Mouse (Mus musculus): Measurements from ENCODE around the gene Fbxl15. TPM values are rescaled to one million over a fixed set of nuclear protein-coding genes. Genes with fewer than 3 reads are reported as not detected.

Gene Fbxl15
- polyA plus RNA-seq, 1 experiment from 2014 or later = 16.4 TPM

DNA sequence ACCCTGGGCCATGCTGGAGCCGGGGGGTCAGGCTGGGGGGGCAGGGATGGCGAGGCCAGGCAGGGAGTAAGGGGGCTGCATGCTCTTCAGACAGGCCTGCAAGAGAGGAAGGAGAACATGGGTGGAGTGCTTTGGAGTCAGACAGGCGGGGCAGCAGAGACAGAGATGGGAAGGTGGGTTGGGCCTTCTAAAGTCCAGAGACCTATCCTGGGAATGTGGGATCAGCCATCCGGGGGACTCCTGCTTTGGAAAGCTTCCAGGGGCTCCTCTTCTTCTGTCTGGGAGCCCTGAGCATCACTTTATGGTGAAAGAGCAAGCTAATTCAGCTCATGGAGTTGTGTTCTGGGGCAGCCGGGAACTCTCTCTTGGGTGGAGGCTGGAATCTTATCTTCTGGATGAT, 3.1 kb upstream of the Fbxl15 start:
- no peak for ATAC-seq (ENCODE audit: insufficient number of reproducible peaks, low FRiP score, low TSS enrichment, low read depth)
- Histone ChIP-seq H3K27me3 (peaks cover 76% of the 10 kb centered on the region), H3K4me1 (peaks cover 47% of the 10 kb centered on the region), H3K27ac (replicated peaks) (no peak overlapping the region), H3K36me3 (no peaks in the 10 kb centered on the region), H3K9ac (no peak overlapping the region), H3K4me3 (replicated peaks) (no peak overlapping the region), H3K4me2 (replicated peaks) (no peak overlapping the region), H3K9me3 (replicated peaks) (no peaks in the 10 kb centered on the region)
- 66% methylated on average over 5 of the region's 5 CpGs for WGBS

DNA sequence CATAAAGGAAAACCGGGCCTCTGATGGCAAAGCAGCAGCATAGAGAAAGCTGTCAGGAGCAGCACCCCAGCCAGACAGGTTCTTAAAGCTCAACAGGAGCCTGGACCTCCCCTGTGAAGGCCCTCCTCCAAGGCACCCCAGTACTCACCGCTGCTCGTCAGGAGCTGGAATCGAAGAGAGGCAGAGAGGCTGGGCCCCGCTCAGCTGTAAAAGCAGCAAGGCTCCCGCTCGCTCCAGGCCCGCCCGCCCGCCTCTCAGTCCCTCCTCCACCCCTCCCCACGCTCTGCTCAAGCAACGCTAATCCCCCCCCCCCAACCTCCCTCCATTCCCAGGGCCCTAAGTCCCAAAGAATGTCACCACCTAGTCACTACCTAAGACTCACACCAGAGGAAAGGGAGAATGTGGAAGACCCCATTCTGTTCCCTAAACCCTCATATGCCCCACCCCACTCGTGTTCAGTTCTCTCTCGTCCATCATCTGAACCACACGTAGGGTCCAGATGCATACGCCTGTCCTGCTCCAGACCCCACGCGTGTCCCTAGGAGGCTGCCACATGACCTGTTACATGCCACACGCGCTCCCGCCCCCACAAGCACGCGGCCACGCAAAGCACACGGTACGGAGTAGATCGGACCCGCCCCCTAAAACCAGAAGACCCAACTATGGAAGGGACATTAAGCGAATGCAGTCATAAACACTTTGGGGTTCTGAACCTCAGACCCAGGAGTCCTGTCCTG, 1.8 kb upstream of the Fbxl15 start:
- Histone ChIP-seq H3K27ac (replicated peaks) (no peak overlapping the region), H3K27me3 (peaks cover 64% of the 10 kb centered on the region), H3K4me1 (peaks cover 50% of the 10 kb centered on the region), H3K9ac (no peak overlapping the region), H3K36me3 (peaks cover 9% of the 10 kb centered on the region), H3K4me3 (replicated peaks) (peak overlapping the region; percentile 78; the same call in 1 of the 2 replicates), H3K9me3 (replicated peaks) (no peaks in the 10 kb centered on the region), H3K4me2 (replicated peaks) (peak overlapping the region; percentile 100)
- no peak for ATAC-seq (ENCODE audit: insufficient number of reproducible peaks, low FRiP score, low TSS enrichment, low read depth)
- WGBS = 4% methylated on average over 28 of the region's 29 CpGs

DNA sequence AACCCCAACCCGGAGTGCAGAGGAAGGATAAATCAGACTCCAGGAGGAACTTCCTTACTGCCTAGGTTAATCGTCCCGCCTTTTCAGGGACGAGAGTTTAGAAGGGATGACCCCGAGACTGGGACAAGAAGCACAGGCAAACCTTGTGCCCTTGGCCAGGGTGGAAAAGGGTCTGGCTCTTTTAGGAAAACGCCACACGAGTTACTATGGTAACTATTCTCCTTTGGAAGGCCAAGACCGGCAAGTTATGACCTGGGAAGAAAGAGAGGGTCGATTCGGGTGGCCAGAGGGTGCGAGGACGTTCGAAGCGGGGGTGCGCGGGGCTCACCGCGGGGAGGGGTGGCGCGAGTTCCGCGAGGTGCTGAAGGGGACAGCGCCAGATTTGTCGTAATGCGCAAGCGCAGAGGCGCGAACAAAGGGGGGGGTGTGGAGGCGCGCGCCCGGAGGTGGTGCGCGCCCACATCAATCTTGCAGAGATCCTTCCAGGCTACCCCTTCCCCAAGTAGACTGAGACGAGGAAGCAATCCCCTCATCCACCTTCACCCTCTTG, 1.2 kb upstream of the Fbxl15 start, which contains the start of gene Psd:
Gene Psd, minus strand, starts transcription at position 401 of the 550 bp plus-strand sequence.
- under 1% methylated on average over 35 of the region's 35 CpGs for WGBS
- Histone ChIP-seq H3K27ac (replicated peaks) (peak within 1 kb of the TSS; percentile 92), H3K9me3 (replicated peaks) (no peaks in the 10 kb centered on the region), H3K27me3 (peaks cover 58% of the 10 kb centered on the region), H3K4me3 (replicated peaks) (peak within 1 kb of the TSS; percentile 78), H3K4me2 (replicated peaks) (peak within 1 kb of the TSS; percentile 100), H3K36me3 (peaks cover 13% of the 10 kb centered on the region), H3K9ac (peak within 1 kb of the TSS; percentile 47), H3K4me1 (peaks cover 45% of the 10 kb centered on the region)
- ATAC-seq (ENCODE audit: insufficient number of reproducible peaks, low FRiP score, low TSS enrichment, low read depth) = no peak

DNA sequence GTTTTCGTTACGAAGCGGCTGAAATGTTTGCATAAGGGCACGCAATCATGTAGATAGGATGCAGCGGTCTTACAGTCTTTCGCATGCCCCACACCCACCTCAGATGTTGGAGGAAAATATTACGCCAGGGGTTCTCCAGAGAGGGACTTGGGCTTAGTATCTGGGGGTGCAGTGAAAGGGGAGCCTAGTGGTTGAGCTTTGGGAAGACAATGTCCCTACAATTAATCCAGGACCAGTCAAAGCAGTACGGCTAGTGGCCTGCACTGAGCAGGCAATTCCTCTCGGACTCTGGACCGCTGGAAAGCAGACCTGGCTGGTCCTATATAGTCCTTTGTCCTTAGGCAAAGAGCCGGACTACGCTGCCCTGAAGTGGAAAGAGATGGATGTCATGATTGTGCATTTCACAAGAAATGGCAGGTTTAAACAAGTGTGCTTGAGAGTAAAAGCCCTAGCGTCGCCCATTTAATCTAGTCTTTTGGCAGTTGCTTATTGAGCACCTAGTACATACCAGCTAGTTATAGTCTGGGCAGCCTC, 386 bp upstream of the Fbxl15 start:
- peak overlapping the region; percentile 47; the same call in 1 of the 2 replicates for H3K9ac ChIP-seq

DNA sequence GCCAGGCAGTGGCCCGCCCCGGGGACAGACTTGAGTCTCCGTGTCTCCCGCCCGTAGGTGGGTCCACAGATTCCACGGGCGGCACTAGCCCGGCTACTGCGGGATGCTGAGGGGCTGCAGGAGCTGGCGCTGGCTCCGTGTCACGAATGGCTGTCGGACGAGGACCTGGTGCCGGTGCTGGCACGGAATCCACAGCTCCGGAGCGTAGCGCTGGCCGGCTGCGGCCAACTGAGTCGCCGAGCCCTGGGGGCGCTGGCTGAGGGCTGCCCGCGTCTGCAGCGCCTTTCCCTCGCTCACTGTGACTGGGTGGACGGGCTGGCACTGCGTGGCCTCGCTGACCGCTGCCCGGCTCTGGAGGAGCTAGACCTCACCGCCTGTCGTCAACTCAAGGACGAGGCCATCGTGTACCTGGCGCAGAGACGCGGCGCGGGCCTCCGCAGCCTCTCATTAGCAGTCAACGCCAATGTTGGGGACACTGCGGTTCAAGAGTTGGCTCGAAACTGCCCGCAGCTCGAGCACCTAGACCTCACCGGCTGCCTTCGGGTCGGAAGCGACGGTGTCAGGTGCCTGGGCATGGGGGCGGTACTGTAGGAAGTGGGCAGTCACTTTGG, 1.2 kb downstream of the Fbxl15 start:
- Histone ChIP-seq H3K9me3 (replicated peaks) (no peaks in the 10 kb centered on the region), H3K9ac (peak overlapping the region; percentile 47), H3K4me3 (replicated peaks) (peak overlapping the region; percentile 78), H3K27ac (replicated peaks) (peak overlapping the region; percentile 92), H3K36me3 (peaks cover 13% of the 10 kb centered on the region), H3K27me3 (peaks cover 35% of the 10 kb centered on the region), H3K4me2 (replicated peaks) (peak overlapping the region; percentile 100), H3K4me1 (peaks cover 38% of the 10 kb centered on the region)
- WGBS = 1% methylated on average over 54 of the region's 54 CpGs
- ATAC-seq (ENCODE audit: insufficient number of reproducible peaks, low FRiP score, low TSS enrichment, low read depth) = no peak

More for the DNA sequence above, 386 bp upstream of the Fbxl15 start:
- Histone ChIP-seq H3K4me3 (replicated peaks) (peak overlapping the region; percentile 78), H3K4me2 (replicated peaks) (peak overlapping the region; percentile 100), H3K36me3 (peaks cover 13% of the 10 kb centered on the region), H3K27ac (replicated peaks) (peak overlapping the region; percentile 92), H3K9me3 (replicated peaks) (no peaks in the 10 kb centered on the region), H3K27me3 (peaks cover 51% of the 10 kb centered on the region), H3K4me1 (peaks cover 38% of the 10 kb centered on the region)
- WGBS = 26% methylated on average over 14 of the region's 14 CpGs
- ATAC-seq (ENCODE audit: insufficient number of reproducible peaks, low FRiP score, low TSS enrichment, low read depth) = no peak

DNA sequence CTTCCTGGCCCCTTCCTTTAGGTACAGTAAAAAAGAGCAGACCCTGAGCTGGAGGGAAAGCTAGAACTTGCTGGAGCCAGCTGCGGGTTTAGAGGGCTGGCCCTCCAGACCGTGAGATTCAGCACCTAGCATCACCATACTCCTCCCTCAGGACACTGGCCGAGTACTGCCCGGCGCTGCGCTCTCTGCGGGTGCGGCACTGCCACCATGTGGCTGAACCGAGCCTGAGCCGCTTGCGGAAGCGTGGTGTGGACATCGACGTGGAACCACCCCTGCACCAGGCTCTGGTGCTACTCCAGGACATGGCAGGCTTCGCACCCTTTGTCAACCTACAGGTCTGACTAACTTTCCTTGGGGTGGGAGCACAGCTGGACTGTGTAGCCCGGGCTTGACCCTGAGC, 2.0 kb downstream of the Fbxl15 start:
- 8% methylated on average over 16 of the region's 16 CpGs for WGBS
- peaks cover 13% of the 10 kb centered on the region for H3K36me3 ChIP-seq

DNA sequence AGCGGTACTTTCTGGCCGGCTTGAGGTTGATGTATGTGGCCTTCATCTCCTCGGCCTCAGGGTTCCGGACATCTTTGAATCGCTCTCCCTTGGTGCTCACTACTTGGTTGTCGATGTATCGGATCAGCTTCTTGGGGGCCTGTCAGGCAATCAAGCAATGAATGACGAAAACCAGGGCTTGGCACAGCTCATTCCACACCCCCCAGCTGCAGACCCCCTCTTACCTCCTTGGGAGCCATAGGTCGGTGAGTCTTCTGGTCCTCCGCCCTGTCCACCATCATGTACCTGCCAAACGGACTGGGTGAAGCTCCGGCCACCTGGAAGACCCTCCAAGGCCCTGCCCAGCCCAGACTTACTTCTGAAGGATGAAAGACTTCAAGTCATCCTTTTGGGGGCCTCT, 2.7 kb downstream of the Fbxl15 start:
- 91% methylated on average over 12 of the region's 12 CpGs for WGBS
- H3K4me1 ChIP-seq = peaks cover 38% of the 10 kb centered on the region
- peaks cover 20% of the 10 kb centered on the region for H3K27me3 ChIP-seq
- no peak overlapping the region for H3K4me2 ChIP-seq (replicated peaks)
- ATAC-seq (ENCODE audit: insufficient number of reproducible peaks, low FRiP score, low TSS enrichment, low read depth) = no peak
- H3K9ac ChIP-seq = no peak overlapping the region
- no peaks in the 10 kb centered on the region for H3K9me3 ChIP-seq (replicated peaks)
- peaks cover 13% of the 10 kb centered on the region for H3K36me3 ChIP-seq
- no peak overlapping the region for H3K27ac ChIP-seq (replicated peaks)
- H3K4me3 ChIP-seq (replicated peaks) = no peak overlapping the region

More for the DNA sequence above, 2.0 kb downstream of the Fbxl15 start:
- Histone ChIP-seq H3K9me3 (replicated peaks) (no peaks in the 10 kb centered on the region), H3K27me3 (peaks cover 27% of the 10 kb centered on the region), H3K9ac (no peak overlapping the region), H3K4me1 (peaks cover 38% of the 10 kb centered on the region), H3K27ac (replicated peaks) (no peak overlapping the region; the same call in 1 of the 2 replicates), H3K4me2 (replicated peaks) (peak overlapping the region; percentile 100), H3K4me3 (replicated peaks) (peak overlapping the region; percentile 78)
- ATAC-seq (ENCODE audit: insufficient number of reproducible peaks, low FRiP score, low TSS enrichment, low read depth) = 0 out of 2 replicates have a peak, but pooled peaks have one; percentile 21

DNA sequence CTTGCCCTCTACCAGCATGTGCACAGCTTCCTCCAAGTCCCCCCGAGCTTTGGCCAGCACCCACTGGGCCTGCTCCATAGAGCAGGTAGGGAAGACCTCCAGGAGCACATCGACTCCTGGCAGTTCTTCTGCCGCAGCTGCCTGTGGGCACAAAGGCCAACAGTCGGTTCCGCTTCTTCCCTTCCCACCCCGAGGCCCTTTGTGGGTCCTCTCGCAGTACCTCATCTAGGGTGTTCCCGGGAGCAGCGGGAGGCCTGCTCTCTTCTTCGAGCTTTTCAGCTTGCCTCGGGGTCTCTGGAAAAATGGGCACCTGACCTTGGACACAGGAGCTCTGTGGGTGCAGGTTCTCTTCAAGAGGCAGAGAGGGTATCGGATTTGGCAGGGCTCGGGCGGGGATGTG, 3.3 kb downstream of the Fbxl15 start:
- WGBS = 85% methylated on average over 14 of the region's 14 CpGs
- no peak for ATAC-seq (ENCODE audit: insufficient number of reproducible peaks, low FRiP score, low TSS enrichment, low read depth)
- peaks cover 13% of the 10 kb centered on the region for H3K27me3 ChIP-seq
- no peak overlapping the region for H3K4me2 ChIP-seq (replicated peaks)
- H3K4me1 ChIP-seq = peaks cover 38% of the 10 kb centered on the region
- H3K9me3 ChIP-seq (replicated peaks) = no peaks in the 10 kb centered on the region
- H3K27ac ChIP-seq (replicated peaks) = no peak overlapping the region
- peaks cover 13% of the 10 kb centered on the region for H3K36me3 ChIP-seq
- H3K4me3 ChIP-seq (replicated peaks) = no peak overlapping the region
- H3K9ac ChIP-seq = no peak overlapping the region

DNA sequence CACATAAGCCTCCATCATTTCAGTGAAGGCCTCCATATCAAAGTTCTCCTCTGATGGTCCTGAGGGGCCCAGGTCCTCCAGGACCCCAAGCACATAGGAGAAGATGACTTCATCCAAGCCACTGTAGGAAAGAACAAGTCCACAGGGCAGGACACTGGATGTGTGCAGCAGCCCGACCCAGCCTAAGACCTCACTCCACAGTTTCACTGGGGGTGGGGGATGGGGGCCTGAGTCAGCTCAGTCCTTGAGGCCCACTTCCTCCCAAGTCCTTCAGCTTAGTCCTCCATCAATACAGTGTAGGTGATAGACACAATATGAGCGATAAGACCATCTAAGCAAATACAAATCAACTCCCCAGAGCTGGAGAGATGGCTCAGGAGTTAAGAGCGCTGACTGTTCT, 4.0 kb downstream of the Fbxl15 start:
- Histone ChIP-seq H3K9ac (no peak overlapping the region), H3K36me3 (peaks cover 13% of the 10 kb centered on the region), H3K9me3 (replicated peaks) (no peaks in the 10 kb centered on the region), H3K4me2 (replicated peaks) (no peak overlapping the region), H3K27ac (replicated peaks) (no peak overlapping the region), H3K4me3 (replicated peaks) (no peak overlapping the region), H3K27me3 (peaks cover 7% of the 10 kb centered on the region), H3K4me1 (peaks cover 32% of the 10 kb centered on the region)
- no peak for ATAC-seq (ENCODE audit: insufficient number of reproducible peaks, low FRiP score, low TSS enrichment, low read depth)
- 75% methylated on average over 3 of the region's 3 CpGs for WGBS

DNA sequence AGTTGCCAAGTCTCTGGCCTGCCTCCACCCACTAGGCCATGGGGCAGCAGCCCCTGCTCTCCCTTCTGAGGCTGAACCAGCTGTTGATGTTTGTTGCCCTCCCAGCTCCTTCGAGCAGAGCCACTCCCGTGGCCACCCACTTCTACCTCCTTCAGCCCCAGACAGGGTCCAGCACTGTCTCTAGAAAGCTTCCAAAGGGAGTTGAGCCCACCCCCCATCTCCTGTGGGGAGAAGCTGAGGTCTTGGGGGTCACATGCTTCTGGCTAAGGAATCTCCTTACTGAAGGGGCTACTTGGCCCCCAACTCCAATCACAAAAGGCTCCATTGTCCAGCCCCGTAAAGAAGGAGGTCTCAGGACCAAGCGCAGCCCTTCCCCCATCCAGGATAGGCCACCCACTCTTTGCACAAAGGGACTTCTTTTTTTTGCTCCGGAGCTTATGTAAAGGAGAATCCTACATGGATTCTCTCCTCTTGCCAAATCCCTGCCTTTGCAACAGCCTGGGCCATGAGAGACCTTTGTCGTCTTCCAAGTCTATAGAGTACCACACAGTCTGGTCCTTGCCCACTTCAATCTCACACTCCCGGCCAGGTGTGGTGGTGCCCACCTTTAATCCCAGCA, 4.8 kb downstream of the Fbxl15 start:
- Histone ChIP-seq H3K4me1 (peaks cover 29% of the 10 kb centered on the region), H3K4me3 (replicated peaks) (no peak overlapping the region), H3K9ac (no peak overlapping the region), H3K27ac (replicated peaks) (no peak overlapping the region), H3K27me3 (no peaks in the 10 kb centered on the region), H3K4me2 (replicated peaks) (no peak overlapping the region), H3K9me3 (replicated peaks) (no peaks in the 10 kb centered on the region), H3K36me3 (peaks cover 13% of the 10 kb centered on the region)
- ATAC-seq (ENCODE audit: insufficient number of reproducible peaks, low FRiP score, low TSS enrichment, low read depth) = no peak
- 43% methylated on average over 7 of the region's 7 CpGs for WGBS

DNA sequence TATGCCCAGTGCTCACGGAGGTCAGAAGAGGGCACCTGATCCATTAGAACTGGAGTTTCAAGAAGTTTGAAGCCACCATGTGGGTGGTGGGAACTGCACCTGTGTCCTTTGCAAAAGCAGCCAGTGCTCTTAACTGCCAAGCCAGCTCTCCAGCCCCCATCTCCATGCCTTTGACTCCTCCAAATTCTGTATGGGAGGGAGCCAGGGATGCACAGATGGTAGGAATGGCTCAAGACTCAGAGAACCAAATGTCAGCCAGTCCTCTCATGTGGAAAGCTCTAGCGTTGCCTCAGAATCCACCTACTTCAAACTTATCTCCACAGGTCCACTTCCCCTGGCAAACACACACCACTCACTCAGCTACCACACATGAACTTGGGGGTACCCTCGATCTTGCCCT, 5.9 kb downstream of the Fbxl15 start:
- H3K27me3 ChIP-seq = no peaks in the 10 kb centered on the region
- WGBS = 87% methylated on average over 3 of the region's 3 CpGs

More for the DNA sequence above, 5.9 kb downstream of the Fbxl15 start:
- Histone ChIP-seq H3K36me3 (peaks cover 13% of the 10 kb centered on the region), H3K4me1 (peaks cover 26% of the 10 kb centered on the region), H3K27ac (replicated peaks) (no peak overlapping the region), H3K4me3 (replicated peaks) (no peak overlapping the region), H3K9me3 (replicated peaks) (no peaks in the 10 kb centered on the region), H3K4me2 (replicated peaks) (no peak overlapping the region), H3K9ac (no peak overlapping the region)
- no peak for ATAC-seq (ENCODE audit: insufficient number of reproducible peaks, low FRiP score, low TSS enrichment, low read depth)
